Mouse (Mus musculus) heart, adult 2 months (tissue): ENCODE results near the gene Cirbp. TPM values are rescaled to one million over a fixed set of nuclear protein-coding genes. Genes with fewer than 3 reads are reported as not detected.

Source experiments
- DNase-seq, 2 experiments: peaks; one replicate each; pipeline ENCODE4 v3.0.0; 2021
- H3K27ac ChIP-seq: fragments of 200-600 bp; 2 replicates; pipeline ENCODE4 v1.8.1; 2022
- H3K27me3 ChIP-seq: fragments of 200-500 bp; 2 replicates; pipeline ENCODE4 v1.6.1; 2012; ENCODE audit warnings: mild to moderate bottlenecking, low read length, inconsistent platforms, mixed read lengths; ENCODE audit not compliant: control insufficient read depth, insufficient read depth
- H3K36me3 ChIP-seq: fragments of 200-500 bp; 2 replicates; pipeline ENCODE4 v1.6.1; 2012; ENCODE audit warnings: low read length, inconsistent platforms; ENCODE audit not compliant: control insufficient read depth, insufficient read depth
- H3K4me1 ChIP-seq: fragments of 200-500 bp; 2 replicates; pipeline ENCODE4 v1.6.1; 2011; ENCODE audit warnings: low read length; ENCODE audit not compliant: control insufficient read depth, insufficient read depth
- H3K4me3 ChIP-seq: fragments of 200-600 bp; 2 replicates; pipeline ENCODE4 v1.8.1; 2022
- H3K79me2 ChIP-seq: fragments of 200-500 bp; replicated peaks from 2 replicates; pipeline ENCODE4 v1.6.1; 2012; ENCODE audit warnings: mild to moderate bottlenecking, inconsistent platforms, low read length, moderate library complexity, mixed read lengths; ENCODE audit not compliant: control insufficient read depth, insufficient read depth
- H3K9ac ChIP-seq: fragments of 200-500 bp; 2 replicates; pipeline ENCODE4 v1.6.1; 2012; ENCODE audit warnings: low read depth, mild to moderate bottlenecking, control low read depth, inconsistent platforms, low read length, mixed read lengths
- CTCF ChIP-seq: fragments of 200-600 bp; IDR thresholded peaks from 2 replicates; pipeline ENCODE4 v1.8.1; 2022; ENCODE audit warnings: antibody characterized with exemption, mild to moderate bottlenecking, moderate library complexity
- EP300 ChIP-seq: fragments of 200-500 bp; IDR thresholded peaks from 2 replicates; pipeline ENCODE4 v1.6.1; 2011; ENCODE audit warnings: low read depth, low read length, control low read depth; ENCODE audit not compliant: insufficient read depth
- POLR2A ChIP-seq: fragments of 200-500 bp; IDR thresholded peaks from 2 replicates; pipeline ENCODE4 v1.6.1; 2011; ENCODE audit warnings: mild to moderate bottlenecking, low read depth, low read length, control low read depth; ENCODE audit not compliant: insufficient read depth
- WGBS: fragments of 180-500 bp; shearing (Covaris S2); methylation state at CpG from one replicate; pipeline ENCODE4 v1.1.7; 2018; 5-methylcytosine and 5-hydroxymethylcytosine counted together
- intact Hi-C: fragments of 180-260 bp; cut with DNase I; formaldehyde crosslinking; loops from one replicate; pipeline ENCODE4 v1.15.1; 2025
- polyA plus RNA-seq: library from polyadenylated mRNA; depleted of rRNA; stranded (reverse); fragments of >200 nt; gene quantifications from 2 replicates; pipeline ENCODE4 v1.2.3, GENCODE M21; 2012
- total RNA-seq, 2 experiments: library from RNA; stranded (reverse); gene quantifications; 2 replicates each; pipeline ENCODE4 v1.2.3; 2021

Cirbp gene
- total and polyA plus RNA-seq, 3 experiments: 34.2 to 85.8 (median 43.2) TPM

GRCm38 (mm10) chr10:80196167-80196566, 30.4 kb downstream of the Cirbp start:
- WGBS: 70% methylated on average over 1 of the region's 1 CpGs
- H3K9ac ChIP-seq: no peak overlapping the region
- H3K36me3 ChIP-seq: no peaks in the 10 kb centered on the region
- H3K27me3 ChIP-seq: no peaks in the 10 kb centered on the region; the same call in 1 of the 2 replicates
- TF ChIP-seq EP300 (no peak), CTCF (no peak)
- no peaks in the 10 kb centered on the region for H3K79me2 ChIP-seq
- peaks cover 2% of the 10 kb centered on the region for H3K4me1 ChIP-seq
- H3K4me3 ChIP-seq: no peak overlapping the region
- intact Hi-C loops: no loop called here
- H3K27ac ChIP-seq: no peak overlapping the region
- no peak for DNase-seq

DNA sequence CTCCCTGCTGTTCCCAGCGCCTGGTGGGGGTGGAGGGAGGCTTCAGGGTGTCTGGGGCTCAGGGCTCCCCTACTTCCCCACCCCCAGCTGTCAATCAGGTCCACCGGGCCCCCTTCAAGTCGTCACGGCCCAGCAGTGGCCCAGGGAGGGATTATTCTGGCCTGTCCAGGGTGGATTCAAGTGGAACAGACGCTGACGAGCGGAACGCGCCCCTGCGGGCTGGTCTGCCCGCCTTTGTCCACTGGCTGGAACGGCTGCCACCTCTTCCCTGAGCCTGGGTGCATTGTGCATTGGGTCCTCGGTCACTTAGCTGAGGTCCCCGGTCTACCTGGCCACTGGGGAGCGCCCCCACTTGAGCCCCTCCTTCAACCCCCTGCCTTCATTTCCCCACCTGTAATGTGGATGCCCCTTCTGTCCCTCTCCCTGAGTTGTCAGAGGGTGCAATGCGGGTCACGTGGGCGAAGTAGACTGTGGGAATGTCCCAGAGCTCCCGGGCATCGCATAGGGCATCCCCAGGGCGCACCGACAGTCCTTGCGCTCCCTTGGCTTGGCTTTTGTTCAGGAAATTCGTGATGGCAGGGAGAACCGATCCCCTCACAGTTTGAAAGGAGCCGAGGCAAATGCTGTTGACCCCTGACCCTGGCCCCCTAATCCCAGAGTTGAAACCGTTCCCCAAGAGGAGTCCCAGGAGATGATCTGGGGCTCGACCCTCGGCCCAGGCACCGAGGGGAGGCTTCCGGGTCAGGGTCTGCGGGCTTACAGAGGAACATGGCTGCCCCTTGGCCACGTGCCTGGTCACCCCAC, 31.2 kb downstream of the Cirbp start:
- Histone ChIP-seq H3K9ac (no peak overlapping the region), H3K27me3 (no peaks in the 10 kb centered on the region; the same call in 1 of the 2 replicates), H3K36me3 (no peaks in the 10 kb centered on the region), H3K79me2 (no peaks in the 10 kb centered on the region), H3K4me3 (no peak overlapping the region), H3K27ac (no peak overlapping the region), H3K4me1 (peaks cover 2% of the 10 kb centered on the region)
- TF ChIP-seq POLR2A: no peak
- no peak for TF ChIP-seq CTCF
- no peak for TF ChIP-seq EP300
- WGBS: 83% methylated on average over 33 of the region's 33 CpGs
- DNase-seq: no peak
- intact Hi-C loops: no loop called here

GRCm38 (mm10) chr10:80199440-80200008, 33.7 kb downstream of the Cirbp start:
- Histone ChIP-seq H3K9ac (no peak overlapping the region), H3K4me3 (no peak overlapping the region), H3K36me3 (no peaks in the 10 kb centered on the region), H3K4me1 (peaks cover 2% of the 10 kb centered on the region), H3K27ac (no peak overlapping the region), H3K79me2 (no peaks in the 10 kb centered on the region), H3K27me3 (no peaks in the 10 kb centered on the region; the same call in 1 of the 2 replicates)
- WGBS: 57% methylated on average over 3 of the region's 3 CpGs
- intact Hi-C loops: loop anchor here (1.0 to 2.0 kb wide), 2 partner anchors 27 to 46 kb away; partner anchors contain the start of gene Mum1
- TF ChIP-seq POLR2A (no peak), EP300 (peak; percentile 81), CTCF (no peak; the same call in 1 of the 2 replicates)
- peak; percentile 73 to 82 for DNase-seq

GRCm38 (mm10) chr10:80200485-80200884, 34.7 kb downstream of the Cirbp start:
- intact Hi-C loops: no loop called here
- Histone ChIP-seq H3K27me3 (no peaks in the 10 kb centered on the region; the same call in 1 of the 2 replicates), H3K79me2 (no peaks in the 10 kb centered on the region), H3K4me3 (no peak overlapping the region), H3K36me3 (no peaks in the 10 kb centered on the region), H3K9ac (no peak overlapping the region), H3K4me1 (peaks cover 2% of the 10 kb centered on the region), H3K27ac (no peak overlapping the region)
- WGBS: 79% methylated on average over 6 of the region's 6 CpGs
- DNase-seq: no peak
- TF ChIP-seq CTCF (no peak), POLR2A (no peak), EP300 (no peak)

DNA sequence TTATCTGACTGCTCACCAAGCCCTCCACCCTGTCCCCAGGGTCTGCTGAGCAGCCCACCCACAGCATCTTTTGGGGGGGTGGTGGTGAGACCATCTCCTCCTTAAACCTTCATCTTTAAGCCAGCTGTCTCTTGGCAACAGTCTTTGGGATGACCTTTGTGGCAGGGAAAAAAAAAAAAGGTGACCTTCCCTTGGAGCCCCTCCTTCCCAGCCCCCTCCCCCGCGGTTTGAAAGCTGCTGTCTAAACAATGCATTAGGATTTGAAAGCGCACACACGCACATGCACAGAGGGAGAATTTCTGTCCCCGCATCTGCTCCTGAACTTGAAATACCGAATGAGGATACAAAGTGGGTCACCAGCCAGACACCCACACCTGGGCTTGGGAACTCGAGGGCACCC, 38.3 kb downstream of the Cirbp start:
- Histone ChIP-seq H3K9ac (no peak overlapping the region), H3K27ac (no peak overlapping the region), H3K36me3 (no peaks in the 10 kb centered on the region), H3K4me1 (peaks cover 2% of the 10 kb centered on the region), H3K4me3 (no peak overlapping the region), H3K79me2 (no peaks in the 10 kb centered on the region), H3K27me3 (no peaks in the 10 kb centered on the region)
- TF ChIP-seq POLR2A (no peak), EP300 (no peak), CTCF (no peak)
- whole genome bisulfite sequencing: 36% methylated on average over 7 of the region's 7 CpGs
- no peak for DNase-seq
- intact Hi-C loops: no loop called here

- no peak overlapping the region for H3K4me3 ChIP-seq
- intact Hi-C loops: no loop called here
- H3K79me2 ChIP-seq: no peaks in the 10 kb centered on the region
- no peak overlapping the region for H3K9ac ChIP-seq
- H3K27ac ChIP-seq: no peak overlapping the region
- H3K27me3 ChIP-seq: no peaks in the 10 kb centered on the region
- H3K4me1 ChIP-seq: no peaks in the 10 kb centered on the region
- WGBS: 91% methylated on average over 1 of the region's 1 CpGs
- no peak for DNase-seq
- no peaks in the 10 kb centered on the region for H3K36me3 ChIP-seq
- TF ChIP-seq CTCF (no peak), EP300 (no peak), POLR2A (no peak)
These were observed 41.4 kb downstream of the Cirbp start for GRCm38 (mm10) chr10:80207201-80207600.
